Mouse (Mus musculus) cerebellum, postnatal 4 days (tissue): ENCODE measurements around the gene Nmur2.
A peak's percentile ranks its signal among the peaks of the same experiment; 100 is the strongest.

Experiments
- DNase-seq, 2 experiments: peaks; one replicate each; pipeline ENCODE4 v3.0.0; 2022; ENCODE audit warnings: low spot score in 2 of 2, mixed read lengths in 1 of 2

Gene Nmur2

DNA sequence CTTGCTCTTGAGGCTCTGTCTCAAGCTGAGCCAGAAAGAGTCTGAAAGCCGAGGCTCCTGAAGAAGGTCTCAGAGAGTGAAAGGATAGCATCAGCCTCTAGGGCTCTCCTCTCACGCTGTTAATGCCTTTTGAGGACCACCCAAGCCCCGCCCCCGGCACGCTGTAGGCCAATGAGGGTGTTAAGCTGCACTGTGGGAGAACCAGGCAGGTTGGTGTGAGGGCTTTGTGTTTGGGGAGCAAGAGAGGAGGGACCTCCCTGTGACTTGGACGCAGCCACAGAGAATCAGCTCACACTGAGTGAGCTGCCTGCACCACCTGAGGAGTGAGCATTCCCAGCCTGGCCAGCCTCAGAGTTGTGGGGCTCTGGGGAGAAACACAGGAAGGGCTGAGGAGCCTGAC, at the start of gene Nmur2:
Gene Nmur2, minus strand, starts transcription at position 94 of the 400 bp plus-strand sequence.
- DNase-seq: peak in 1 of 2 experiments; percentile 7

DNA sequence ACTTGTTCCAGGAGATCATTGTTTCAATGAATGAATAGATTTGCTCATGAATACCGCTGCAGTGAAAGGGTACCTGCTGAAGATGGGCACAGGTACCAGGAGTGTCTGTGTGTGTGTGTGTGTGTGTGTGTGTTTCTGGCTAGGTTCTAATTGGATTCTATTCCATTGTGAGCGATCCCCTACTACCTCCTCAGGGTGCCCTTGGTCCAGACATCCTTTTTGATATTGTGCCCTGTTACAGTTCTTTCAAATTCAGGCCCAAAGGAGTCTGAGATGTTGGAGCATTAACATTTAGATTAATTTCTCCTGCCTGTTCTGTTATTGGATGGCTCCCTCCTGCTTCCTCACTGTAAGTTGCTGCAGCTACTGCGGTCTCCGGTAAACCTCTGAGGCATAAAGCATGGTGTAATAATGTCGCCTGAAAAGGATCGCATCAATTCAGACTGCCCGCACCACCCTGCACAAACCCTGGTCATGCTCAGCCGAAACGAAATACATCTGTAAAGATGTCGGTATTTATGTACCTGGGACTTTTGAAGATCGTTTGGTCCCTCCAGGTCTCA, 48.4 kb upstream of the Nmur2 start:
- DNase-seq: no peak

DNA sequence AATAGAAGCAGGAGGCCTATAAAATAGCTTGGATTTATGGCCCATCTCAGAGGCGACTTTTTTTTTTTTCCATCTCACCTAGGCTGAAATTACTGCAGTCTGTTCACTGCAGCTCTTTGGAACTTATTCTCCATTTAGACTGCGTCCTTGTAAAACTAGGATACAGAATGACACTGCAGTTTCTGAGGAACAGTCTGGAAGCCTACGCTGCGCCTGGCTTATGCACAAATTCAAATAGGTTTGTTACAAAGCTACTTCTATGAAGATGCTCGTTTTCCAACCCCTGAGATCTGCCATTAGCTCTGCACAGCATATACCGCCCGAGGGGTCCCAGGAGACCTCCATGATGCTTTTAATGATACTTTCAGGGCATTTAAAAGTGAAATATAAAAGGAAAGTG, 31.3 kb upstream of the Nmur2 start:
- DNase-seq: no peak

DNA sequence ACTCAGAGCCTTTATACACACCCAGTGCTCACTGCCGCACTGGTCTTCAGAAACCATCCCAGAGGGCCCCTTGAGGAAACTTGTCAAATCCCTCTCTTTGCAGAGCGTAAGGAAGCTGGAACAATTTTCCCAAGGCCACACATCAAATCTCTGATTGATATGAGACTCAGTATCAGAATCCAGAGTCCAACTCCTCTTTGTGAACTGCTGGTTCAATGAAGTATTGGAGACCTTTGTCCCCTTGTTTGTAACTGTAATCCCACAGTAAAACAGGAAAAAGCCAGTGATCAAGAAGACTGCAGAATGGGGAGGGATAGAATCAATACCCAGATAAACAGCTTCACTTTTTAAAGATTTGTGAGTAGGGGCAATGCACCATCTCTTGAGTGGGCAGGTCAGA, 28.8 kb upstream of the Nmur2 start:
- DNase-seq: no peak

DNA sequence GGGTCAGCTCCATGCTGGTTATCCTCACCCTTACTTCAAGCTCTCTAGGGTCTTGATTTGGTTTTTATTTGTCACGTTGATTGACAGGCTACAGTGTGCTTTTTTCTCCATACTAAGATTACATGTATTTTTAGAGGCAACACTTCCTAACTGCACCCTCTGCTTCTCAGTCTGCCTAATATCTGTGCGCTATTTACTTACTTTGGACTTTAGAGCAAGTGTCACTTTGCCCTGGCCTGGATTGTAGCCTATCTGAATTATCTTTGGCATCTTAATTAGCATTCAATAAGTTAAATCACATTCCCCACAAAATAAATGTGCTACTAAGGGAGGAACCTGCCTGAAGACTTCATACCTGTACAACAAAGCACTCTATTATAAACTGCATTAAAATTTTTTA, 24.3 kb upstream of the Nmur2 start:
- DNase-seq: no peak

DNA sequence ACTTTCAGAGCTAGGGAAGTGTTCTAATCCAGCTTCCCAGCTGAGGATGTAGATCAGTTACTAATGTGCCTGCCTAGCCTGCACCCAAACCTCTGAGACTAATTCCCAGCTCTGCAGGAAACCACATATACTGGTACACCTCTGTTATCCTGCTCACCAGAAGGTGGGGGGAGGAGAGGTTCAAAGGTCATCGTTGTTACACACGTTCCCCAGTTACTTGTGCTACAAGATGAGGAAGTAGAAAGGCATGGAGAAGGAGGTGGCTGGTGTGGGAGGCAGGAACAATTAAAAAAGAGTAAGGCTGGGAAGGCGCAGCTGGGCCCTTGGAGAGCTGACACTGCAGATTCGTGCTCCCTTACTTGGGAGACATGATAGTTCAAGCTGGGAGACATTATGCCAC, 23.8 kb upstream of the Nmur2 start:
- DNase-seq: no peak

DNA sequence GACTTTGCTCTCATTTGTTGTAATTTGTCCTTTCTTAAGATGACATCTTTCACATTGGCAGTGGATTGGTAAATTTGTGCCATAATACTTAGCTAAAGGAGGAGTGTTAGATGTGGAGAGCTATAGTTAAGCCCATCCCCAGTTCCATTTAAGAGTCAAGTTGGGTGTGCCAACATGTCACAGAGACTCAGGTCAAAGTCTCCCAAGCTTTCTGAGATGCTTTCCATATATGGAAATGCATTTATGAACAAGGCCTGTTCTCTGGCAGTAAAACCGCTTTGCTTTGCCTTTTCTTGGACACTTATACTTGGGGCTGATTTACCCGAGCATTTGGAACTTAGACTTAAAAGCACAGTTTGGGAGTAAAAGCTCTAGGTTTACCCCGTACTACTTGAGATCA, 18.4 kb upstream of the Nmur2 start:
- DNase-seq: no peak

DNA sequence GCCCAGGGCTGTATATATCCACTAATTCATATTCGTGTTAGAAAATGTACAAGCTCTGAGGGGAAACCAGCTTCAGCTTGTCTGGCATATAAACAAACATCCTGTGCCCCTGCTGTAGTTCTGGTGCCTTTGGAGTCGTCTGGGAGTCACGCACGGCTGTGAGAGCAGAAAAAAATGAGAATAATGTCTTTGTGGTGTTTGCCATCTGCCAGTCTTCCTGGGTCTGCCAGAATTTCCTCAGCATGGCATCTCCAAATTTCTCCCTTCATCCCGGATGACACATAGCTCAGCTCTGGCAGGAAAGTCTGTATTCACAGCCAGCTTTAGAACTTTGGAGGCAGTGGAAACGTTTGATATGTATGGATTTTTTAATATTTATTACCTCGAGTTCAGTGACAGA, 13.6 kb upstream of the Nmur2 start:
- peak in 1 of 2 experiments; percentile 10 for DNase-seq

DNA sequence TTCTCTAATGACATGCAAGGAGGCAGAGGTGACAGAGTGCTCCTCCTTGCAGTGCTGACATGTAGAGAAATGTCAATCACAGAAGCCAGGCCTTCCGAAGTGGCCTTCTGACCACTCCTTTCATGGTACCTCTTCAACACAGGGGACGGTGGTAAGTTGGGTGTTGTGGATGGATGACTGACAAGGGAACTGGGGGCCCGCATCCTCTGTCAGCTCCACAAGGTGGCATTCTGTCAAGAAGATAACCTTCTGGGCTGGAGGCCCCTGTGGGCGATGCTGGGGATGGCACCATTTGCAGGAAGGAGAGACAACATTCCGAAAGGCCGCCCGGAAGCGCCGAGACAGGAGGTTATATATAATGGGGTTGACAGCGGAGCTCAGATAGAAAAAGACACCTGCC, 14.0 kb downstream of the Nmur2 start:
- DNase-seq: no peak

DNA sequence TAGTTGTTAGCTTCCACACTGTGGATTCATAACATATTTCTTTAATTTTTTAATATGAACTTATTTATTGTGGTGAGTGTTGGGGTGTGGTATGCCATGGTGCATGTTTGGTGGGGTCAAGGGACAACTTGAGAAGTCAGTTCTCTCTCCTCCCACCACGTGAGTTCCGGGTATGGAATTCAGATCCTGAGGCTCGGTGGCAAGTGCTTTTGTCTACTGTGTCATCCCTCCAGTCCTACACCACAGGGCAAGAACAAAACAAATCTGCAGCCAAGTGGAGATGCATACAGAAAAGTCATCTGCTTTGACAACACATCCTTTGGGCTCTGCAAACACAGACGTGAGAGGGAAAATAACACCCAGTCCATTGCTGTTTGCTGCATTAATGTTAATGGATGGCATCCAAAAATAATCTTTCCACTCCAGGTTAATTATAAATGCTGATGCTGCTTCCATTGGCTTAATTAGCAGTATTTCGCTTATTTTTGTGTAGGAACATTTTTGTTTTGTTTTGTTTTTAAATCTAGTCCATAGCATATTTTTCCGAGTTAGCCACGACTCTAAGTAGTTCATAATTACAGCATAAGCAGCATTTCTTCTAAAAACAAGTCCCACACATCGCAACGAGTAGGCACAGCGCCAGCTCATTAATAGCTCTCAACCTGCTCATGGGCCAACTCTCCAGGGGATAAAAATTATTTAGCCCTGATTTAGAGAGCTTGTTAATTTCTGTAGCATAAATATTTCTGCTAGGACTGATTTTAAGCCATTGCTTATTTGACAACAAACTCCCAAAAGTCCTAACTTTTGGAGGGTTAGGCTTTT, 14.9 kb downstream of the Nmur2 start:
- DNase-seq: peak in 1 of 2 experiments; percentile 33

DNA sequence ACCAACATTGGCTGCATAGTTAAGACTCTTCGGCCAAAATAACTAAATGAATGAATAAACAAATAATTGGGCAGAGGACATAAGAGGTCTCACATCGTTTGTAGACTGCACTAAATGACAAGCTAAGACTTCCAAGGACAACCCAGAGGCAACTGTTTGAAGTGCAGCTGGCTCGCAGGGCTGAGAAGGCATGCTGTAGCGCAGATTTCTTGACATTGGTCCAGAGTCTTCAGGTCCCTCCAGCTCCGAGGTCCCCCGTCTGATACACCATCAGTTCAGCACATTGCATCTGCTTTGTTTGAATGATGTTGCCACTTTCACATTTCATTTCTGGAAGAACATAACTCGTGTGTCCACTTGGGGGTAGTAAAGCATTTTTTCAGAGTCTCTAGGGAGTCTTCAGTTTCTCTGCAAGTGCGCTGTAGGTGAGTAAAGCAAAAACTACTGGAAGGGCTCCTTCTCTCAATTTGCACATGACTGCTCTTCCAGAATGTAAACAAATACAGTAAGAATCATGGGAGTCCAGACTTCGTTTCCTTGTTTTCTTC, 27.2 kb downstream of the Nmur2 start:
- DNase-seq: no peak

DNA sequence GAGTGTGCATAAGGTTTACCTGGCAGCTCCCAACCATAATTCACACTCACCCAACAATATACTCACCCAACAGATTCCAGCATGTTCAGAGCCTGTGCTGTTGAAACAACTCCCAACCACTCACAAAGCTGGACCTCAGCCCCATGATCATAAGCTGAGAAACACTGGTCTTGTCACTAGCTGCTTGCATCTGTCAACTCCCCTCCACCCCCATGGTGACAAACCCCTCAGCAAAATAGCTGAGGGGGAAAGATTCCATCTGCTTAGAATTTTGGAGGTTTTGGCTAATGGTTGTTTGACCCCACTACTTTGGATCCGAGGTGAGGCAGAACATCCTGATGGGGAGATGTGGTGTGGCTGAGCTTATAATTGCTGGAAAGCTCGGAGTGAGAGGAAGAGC, 28.4 kb downstream of the Nmur2 start:
- DNase-seq: no peak

DNA sequence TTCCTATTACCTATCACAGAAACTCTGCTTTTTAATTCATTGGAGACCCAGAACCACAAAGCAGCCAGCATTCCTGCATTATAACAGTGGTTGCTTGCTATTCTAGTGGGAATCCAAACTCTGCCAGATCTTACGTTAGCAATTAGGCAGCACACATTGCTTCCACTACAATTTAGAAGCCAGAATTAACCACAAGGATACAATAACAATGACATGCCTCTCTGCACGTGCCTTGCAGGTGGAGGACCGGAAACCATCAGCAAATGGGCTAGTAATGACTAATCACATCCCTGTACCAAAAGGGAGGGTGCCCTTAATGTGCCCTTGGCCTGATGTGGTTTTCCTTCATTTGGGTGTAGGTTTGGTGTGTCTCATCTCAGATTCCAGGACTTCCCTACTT, 32.5 kb downstream of the Nmur2 start:
- no peak for DNase-seq

DNA sequence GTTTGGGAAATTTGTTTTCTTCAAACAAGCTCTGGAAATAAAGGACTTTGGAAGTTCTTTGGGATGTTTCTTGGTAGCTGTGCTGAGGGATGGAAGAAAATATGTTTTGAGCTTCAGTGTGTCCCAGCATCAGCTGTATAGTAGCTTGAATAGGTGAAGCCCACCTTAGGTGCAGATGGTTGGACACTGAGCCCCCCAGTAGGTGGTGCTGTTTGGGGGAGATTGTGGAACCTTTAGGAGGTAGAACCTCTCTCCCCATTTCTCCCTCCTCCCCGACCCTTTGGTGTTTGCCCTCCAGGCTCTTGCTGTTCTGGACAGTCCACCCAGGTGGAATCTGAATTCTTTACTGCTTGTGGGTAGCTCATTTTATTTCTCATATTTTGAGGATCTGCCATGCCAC, 48.0 kb downstream of the Nmur2 start:
- DNase-seq: no peak

DNA sequence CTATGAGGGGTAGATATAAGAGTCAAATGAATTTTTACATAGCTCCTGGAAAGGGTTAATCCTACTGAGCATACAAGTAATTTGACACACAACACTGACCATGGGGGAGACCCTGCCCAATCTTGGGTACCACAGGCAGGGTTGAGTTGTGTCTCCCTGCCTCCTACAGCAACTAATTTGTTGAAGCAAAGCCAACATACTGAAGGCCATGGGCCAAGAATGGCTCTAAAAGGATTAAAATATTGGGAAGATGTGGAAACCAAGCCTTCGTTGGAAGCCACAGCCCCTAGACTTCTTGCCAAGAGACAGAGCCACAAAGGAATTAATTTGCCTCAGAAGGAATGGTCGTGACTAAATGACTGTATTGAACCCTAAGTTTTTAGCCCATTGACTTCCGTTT, 48.7 kb downstream of the Nmur2 start:
- peak in 1 of 2 experiments; percentile 26 for DNase-seq

DNA sequence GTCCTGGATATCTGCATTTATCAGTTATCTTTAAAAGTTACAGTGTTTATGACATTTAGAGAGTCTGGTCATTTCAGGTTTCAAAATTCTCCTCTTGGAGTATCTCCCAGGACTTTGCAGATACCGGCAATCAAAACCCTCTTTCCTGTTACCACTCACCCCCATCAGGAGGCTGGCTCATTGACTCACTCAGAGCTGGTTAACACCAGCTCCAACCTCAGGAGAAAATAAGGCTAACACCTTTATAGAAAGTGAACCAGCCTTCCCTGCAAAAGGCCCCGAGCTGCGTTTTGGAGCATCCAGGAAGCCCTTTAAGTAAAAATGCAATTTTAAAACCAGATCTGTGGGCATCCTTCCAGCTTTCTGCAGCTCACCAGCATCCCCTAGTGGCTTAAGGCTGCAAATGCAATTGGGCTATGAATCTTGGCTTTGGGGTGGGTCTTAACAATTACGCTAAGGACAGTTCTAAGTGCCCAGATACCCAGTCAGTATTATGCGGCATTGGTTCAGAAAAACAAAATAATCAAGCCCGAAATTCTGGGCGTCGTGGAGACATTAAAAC, 49.2 kb downstream of the Nmur2 start:
- peak; percentile 39 to 56 for DNase-seq

DNA sequence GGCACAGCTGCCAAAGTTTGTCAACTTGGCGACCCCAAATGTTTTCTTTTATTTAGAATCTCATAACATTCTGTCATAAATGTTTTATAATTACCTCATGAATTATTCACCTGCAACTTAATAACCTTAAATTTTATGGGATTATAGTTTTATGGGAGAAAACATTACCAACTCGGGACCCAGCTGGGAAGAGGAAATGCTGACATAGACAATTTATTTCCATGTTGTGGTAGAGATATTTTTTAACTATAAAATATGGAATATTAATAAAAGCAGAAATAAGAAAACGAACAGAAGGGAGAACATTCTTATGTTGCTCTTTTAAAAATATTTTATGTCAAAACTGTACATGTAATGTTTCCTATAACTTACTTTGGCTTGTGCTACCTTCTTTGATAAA, 56.2 kb downstream of the Nmur2 start:
- no peak for DNase-seq

DNA sequence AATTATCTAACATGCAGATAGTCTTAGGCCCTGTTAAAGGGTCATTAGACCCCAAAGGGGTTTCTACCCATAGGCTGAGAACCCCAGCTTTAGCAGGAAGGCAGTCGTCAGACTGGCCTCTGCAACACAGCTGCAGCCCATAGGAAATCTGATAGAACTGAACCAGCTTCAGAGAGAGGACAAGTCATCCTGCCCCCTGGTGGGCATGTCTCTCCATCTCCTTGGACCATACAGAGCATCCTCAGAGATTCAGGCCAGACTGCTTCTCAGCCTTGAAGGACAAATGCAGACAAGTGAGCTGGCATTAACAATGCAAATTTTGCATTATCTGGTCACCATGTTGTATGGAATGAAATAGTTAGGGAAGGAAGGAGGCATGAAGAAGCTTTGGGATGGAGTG, 59.2 kb downstream of the Nmur2 start:
- no peak for DNase-seq

DNA sequence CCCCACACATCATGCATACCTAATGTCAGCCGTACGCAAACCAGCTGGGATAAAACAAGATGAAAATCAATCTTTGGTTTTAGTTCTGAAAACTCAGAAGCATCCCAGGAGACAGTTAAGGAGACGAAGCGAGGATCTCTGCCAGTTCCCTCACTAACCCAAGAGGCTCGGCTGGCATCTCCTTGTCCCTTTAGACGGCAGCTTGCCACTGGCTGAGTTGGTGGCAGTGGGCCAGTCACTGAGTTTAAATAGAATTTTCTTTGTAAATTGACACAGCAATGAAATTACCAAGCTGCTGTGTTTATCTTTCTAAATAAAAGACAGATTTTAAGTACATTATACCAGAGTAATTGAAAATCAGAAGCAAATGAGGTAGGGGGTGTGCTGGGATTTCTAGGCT, 62.7 kb downstream of the Nmur2 start:
- DNase-seq: no peak
